Mouse (Mus musculus) right cerebral cortex, adult 18-20 months (tissue): ENCODE data around the gene Psmb7.

ENCODE experiments used
- DNase-seq: peaks from one replicate; pipeline ENCODE4 v3.0.0; 2022; ENCODE audit warnings: mixed read lengths

Psmb7 gene

DNA sequence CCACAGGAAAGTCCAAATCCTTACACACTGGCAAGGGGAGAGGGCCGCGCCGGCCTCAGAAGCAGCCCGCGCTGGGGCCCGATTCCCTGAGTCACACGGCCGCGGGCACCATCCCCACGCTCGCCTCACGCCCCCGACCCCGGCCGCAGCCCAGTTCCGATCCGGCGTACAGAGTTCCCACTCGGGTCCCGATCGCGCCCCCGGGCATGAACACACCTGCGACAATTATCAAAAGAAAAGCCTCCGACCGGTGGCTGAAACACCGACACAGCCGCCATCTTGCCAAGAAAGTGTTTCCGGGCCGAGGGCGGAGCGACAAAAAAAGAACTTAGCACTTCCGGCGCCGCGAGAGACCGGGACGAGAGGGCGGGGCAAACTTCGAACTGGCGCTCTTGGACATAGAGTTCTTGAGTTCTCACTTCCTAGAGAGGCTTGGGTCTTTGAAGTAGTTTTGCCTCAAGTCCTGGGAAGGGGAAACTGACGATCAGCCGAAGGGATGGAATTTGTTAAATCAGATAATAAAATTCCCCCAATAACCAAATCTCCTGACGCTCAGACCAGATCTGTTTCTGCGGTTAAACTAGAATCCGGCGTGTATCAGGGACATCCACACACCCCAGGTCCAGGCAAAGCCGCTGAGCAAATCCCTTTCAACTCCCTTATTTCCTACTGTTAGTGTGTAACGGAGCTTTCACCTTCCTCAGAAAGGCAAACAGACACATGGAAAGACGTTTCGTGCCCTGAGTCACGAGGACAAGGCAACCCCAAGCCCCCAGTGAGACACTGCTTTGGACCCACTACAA, at the start of gene Psmb7:
Gene Psmb7 (minus strand): TSS at position 463 of the 803 bp plus-strand sequence.
- DNase-seq = peak; percentile 91

DNA sequence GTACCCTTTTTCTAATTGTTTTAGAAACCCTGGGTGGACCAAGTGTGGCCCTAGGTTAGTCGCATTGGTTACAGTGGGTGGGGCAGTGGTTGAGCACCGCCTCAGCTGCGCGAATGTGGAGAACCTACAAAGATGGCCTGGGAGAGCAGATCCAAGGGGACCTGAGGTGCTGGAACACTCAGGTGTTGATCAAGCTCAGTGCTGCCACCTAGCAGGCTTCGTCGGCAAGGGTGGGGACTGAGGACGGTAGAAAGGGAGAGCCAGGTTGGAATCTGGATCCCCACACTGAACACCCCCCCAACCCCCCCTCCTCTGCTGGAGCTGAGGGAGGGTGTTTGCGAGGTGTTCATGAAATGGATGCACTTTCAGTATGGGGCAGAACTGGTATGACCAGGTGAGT, 47.7 kb upstream of the Psmb7 start:
- peak; percentile 16 for DNase-seq

DNA sequence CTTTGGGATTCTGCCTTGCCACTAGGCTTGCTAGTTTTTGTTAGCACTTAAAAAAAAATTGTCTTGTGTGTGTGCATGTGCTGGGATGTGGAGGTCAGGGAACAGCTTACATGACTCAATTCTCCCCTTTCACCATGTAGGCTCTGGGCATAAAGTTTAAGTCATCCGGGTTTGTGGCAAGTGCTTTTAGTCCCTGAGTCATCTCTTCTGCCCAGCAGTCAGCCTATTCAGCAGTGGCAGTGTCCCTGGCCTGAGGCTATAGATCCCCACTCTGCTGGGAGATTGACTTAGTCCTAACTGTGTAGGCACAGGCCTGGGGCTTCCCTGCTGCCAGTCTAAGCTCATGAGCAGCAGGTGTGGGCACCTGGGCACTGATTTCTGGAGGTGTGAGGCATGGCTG, 46.0 kb upstream of the Psmb7 start:
- no peak for DNase-seq

DNA sequence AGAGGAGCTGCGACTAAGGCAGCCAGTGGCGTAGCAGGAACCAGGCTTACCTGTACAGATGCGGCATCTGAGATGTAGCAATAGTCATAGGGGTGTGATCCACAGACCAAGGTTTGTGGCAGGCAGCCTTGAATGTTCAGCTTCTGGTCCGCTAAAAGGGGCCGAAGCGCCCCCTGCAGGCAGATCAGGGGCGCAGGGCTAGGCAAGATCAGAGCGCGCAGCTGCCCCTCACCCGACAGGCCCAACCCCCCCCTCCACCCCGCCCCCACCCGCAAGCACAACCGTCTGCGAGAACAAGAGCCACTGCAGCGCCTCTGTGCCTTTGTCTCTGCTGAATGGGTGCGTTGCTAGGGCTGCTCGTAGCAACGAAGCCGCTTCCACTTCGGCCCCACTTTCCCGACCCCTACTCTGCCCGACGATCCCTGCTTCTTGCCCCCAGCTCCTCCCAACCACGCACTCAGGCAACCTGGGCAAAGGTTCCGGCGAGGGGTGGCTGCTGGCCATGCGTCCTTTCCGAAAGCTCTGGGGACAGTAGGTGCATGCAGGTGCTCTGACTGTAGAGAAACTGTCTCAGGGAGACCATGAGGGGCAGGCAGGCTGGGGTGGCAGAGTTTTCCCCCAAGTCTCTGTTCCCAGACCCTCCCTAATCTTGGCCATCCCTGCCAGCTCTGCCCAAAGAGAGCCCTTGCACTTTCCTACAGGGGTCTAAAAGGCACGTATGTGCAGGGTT, 45.1 kb upstream of the Psmb7 start:
- DNase-seq = peak; percentile 23

DNA sequence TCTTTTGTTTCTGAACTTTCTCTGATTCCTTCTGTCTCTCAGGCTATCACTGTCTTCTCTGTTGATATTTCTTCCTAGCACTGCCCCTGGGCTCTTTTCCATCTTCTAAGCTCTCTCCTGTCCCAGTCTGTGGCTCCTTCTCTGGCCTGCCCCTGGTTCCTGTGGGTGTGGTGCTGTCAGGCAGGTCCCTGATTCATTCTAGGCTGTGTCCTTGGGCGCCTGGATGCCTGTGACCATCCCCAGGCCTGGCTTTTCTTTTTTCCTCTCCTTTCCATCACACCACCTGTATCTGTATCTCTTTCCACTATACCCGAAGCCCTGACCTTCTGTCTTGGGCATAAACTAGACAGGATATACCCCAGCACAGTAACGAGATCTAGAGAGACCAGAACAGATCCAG, 41.9 kb upstream of the Psmb7 start:
- no peak for DNase-seq

DNA sequence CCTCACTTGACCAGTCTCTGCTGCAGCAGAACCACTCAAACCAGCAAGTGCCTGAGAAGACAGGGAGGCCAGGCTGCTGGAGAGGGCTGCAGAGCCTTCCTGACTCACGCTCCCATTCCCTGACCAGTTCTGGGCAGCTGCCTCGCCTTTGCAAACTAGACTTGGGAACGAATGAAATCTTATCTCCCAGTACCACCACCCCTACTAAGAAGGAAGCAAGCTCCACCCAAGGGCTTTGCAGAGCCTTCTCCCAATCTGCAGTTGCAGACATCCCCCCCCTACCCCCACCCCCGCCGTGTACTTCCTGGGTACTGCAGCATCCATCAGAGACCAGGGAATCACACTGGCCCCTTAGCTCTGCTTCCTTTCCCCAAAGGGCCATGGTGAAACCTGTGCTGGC, 39.2 kb upstream of the Psmb7 start:
- DNase-seq = no peak

DNA sequence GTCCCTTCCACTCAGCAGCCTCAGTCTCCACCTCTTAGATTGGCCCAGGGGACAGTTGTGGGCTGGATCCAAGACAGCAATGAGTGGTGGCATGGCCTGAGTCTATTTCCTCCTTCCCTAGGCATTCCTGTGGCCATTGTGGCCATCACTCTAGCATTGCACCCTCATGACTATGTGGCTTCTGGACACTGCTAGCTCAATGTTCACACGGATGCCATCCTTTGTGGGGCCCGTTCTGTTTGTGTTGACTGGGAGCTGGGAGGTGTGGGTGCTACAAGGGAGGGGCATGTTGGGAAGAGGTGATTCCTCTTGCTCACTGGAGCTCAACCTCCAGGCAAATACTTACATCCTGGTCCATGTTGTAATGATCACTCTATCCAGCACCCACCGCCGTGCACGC, 38.3 kb upstream of the Psmb7 start:
- no peak for DNase-seq

DNA sequence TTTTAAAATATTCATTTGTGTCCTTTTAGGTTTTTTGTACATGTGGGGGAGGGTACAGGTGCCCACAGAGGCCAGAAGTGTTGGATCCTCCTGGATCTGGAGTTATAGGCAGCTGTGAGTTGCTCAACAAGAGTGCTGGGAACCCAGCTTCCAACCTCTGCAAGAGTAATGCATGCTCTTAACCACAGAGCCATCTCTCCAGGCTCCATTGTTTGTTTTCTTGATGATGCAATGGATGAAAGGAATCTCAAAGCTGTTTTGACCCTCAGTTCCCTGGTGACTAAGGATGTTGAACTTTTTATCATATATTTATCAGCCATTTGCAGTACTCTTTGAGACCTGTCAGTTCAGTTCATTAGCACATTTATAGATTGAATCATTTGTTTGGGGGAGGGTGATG, 35.1 kb upstream of the Psmb7 start:
- no peak for DNase-seq

DNA sequence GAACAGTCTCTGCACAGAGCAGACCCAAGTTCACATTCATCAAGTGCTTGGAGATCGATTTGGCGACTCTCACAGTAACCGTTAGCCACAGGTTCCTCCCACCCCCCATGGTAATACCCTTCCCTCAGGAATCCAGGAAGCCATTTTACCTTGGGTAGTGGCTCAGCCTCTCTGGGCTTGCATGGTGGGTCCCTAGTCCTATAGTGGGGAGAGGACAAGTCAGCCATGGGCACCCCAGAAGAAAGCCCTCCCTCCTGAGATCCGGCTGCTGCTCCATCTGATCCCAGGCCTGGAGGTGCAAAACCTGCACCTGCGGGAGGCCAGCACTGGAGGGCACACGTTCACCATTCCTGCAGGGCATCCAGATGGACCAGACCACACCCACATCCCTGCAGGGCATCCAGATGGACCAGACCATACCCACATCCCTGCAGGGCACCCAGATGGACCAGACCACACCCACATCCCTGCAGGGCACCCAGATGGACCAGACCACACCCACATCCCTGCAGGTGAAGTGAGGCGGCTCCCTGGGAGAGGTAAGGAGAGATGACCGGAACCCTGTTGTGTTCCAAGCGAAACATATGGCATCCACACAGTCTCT, 31.6 kb upstream of the Psmb7 start:
- no peak for DNase-seq

DNA sequence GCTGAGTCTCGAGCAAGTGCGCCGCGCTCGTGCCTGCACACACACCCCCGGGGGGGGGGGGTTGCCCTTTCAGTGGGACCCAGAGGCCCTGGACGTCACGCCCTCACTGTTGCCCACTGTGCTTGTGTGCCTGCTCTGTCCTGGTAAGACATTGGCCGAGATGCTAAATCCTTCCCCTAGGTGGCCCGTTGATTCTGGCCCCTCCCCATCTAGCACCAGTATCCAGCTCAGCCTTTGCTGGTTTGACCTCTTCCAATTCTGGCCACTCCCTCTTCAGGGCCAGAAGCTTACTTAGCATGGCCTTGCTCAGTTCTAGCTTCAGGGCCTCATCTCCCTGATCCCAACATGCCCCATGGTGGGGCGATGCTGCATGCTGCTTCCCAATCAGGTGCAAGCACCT, 28.6 kb upstream of the Psmb7 start:
- no peak for DNase-seq

DNA sequence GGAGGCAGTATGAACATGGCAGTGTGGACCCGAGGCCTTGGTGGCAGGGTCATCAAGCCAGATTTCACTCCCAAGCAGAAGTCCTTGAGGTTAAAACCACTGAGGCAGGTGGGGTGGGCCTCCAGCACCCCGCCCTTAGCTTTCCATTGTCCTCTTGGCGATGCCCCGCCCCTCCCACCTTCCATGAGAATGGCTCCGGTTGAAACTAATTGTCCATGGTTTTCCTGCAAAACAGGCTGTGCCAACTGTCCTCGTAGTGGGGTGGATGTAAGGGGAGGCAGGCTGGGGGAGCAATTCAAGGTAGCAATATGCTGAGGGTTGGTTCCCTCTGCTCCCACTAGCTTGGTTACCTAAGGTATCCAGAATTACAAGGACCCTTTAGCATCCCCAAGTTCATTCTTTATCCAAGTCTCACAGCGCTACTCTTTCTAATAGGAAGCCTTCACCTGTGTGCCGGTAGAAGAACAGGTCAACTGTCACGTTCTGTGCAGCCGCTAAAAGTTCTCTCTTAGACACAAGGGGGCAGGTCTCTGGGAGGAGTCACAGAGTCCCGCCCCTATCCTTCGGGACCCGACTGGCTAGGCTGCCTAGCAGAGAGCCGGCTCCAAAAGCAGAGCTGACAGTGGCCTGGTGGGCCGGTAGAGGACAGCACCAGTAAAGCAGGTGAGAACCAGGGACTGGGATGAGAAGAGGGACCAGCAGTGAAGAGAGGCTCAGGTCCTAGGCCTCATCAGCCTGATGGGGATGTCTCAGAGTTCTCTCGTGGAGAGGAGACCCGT, 25.1 kb upstream of the Psmb7 start:
- no peak for DNase-seq

DNA sequence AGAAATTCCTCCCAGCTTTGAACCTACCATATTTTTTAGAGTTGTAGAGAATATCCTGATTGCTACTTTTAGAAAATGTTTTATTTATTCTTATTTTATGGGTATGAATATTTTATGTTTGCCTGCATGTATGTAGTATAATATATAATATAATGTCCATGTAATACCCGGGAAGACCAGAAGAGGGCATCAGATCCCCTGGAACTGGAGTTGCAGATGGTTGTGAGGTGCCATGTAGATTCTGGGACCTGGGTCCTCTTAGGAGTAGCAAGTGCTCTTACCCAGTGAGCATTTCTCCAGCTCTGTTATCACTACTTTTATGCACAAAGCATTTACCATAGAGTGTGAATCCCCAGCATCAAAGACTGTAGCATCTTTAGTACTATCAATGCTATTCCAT, 17.5 kb upstream of the Psmb7 start:
- no peak for DNase-seq

DNA sequence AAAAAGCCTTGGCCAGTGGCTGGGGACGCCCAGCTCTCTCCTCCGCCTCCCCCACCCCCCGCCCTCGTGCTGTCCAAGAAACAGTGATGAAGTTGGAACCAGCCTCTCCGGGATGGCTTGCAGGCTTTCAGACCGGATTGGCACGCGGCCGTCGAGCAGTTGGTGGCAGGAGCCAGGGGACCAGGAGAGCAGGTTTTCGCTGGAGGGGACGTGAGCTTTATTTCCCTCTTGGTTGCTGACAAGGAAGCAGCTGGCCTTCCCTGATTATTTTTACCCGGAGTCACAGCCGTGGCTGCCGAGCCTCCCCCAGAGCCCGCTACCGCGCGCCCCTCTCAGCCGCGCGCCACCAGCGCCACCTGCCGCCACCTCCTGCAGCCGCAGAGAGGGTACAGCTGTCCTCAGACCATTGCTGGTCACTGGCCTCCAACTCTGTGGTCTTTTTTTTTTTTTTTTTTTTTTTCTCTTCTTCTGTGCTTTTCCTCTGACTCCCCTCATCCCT, 14.5 kb upstream of the Psmb7 start:
- DNase-seq = peak; percentile 68

DNA sequence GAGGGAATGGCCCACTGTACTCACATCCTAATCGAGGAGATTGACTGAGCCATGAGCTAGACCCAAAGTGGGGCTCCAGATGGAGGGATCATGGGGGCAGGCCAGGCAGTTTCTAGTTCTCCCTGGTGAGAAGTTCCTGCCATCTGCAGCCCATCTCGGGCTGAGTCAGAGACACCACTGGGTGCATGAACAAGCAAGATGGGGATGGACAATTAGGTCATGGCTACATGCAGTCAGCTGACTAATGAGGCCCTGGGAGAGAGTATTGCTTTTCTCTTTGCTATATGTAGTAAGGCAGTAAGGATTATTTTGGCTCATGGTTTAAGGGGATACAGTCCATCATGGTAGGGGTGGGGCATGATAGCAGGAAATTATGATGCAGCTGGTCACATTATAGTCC, 9.8 kb upstream of the Psmb7 start:
- DNase-seq = no peak

DNA sequence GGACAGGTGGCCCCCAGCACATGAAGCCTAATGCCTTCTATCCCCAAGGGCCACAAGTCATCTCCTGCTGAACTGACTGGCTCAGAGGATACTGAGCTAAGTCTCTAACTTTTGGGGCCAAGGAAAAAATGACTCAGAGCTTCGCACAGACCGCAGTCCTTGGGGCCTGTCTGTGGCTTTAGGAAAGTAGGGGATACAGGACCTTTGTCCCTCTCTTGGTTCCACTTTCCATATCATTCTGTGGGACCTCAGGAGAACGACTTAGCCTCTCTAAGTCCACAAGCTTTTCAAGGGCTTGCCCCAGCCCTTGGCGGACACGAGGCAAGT, 9.4 kb upstream of the Psmb7 start:
- no peak for DNase-seq

DNA sequence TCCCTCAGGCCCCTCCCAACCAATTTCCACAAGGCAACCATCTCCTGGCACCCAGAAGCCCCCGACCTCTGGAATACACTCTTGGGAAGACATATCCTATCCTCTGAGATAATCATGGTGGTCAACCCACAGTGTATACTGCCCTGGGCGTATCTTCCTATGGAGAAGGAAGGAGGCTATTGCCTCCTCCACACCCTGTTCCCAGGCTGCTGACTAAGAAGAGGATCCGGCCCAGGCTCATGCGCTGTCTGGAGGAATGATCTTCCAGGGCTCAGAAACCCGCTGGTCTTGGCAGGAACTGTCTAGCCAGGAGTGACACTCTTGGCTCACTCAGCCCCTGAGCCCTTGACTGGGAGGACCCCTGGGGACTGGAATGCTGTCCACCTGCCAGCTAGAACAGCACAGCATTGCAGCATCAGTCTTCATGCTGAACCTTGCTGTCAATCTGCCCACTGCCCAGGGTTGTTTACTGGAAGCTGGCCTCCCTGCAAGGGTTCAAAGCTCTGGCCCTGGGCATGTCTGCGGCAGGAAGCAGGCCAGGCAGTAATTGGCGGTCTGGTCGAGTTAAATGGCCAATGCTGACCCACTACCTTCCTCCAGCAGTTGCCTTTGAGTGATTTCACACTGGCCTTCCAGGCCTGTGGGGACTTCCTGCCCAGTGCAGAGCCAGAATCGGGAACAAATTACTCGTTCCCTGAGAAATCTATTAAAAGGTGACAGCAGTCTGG, 8.8 kb upstream of the Psmb7 start:
- DNase-seq = peak; percentile 14

DNA sequence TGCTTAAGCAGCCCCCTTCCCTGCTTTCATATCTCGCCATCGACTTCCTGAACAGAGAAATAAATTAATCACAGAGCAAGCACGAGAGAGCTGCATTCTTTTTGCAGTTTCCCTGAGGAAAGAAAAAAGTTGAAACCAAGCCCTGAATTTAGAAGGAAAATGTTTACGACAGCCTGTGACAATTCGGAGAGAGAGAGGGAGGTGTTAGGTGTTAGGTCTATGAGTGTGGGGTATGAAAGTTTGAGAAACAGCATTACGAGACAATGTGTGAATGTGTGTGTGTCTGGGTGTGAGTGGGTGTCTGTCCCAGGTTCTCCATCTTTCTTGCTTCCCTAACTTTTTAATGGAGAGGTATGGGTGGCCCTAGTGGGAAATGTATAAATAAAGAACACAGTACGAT, 8.2 kb upstream of the Psmb7 start:
- DNase-seq = peak; percentile 22

DNA sequence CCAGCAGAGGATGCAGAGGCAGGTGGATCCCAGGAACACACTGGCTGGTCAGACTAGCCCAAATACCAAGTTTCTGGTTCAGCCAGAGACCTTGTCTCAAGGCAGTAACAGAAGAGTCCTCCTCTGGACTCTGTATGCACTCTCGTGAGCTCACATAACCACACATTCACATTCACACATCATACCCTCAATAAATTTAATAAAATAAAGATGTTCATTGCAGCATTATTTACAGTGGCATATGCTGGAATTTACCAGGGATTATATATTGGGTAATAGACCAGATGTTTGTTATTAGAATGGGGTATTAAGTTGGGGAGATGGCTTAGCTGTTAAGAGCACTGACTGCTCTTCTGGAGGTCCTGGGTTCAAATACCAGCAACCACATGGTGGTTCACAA, 6.5 kb upstream of the Psmb7 start:
- DNase-seq = no peak

DNA sequence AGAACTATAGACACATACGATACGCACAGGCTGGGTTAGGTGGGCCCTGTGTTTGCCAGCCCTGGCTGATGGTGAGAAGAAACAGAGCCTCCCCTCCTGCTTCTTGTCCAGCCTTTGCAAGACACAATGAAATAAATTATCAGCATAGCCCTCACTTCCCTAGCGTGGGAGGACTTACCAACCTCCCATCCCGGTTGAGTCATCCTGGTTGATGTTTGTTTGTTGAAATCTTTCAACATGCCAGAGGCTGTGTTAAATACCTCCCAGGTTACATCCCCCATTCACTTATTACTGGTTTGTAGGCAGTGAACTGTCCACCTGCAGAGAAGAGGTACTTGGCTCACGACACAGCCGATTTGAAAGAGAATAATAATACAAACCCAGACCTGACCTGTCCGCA, 3.8 kb upstream of the Psmb7 start:
- no peak for DNase-seq

DNA sequence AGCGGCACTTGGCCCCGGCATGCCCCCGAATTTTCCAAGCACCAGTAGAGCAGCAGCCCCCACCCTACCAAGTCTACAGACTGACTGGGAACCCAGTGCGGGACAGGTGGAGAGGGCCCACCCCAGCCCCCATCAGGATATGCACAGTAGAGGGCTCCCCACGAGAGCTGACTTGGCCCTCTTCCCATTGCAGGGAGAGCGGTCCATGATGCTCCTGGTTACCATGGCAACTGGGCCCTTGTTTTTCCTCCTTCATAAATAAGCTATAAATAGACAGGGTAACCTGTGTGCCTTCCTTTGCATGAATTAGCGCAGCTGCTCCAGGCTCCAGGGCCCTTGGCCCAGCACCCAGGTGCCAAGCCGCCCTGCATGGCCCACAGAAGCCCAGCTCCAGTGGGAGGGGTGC, 3.3 kb upstream of the Psmb7 start:
- peak; percentile 63 for DNase-seq

DNA sequence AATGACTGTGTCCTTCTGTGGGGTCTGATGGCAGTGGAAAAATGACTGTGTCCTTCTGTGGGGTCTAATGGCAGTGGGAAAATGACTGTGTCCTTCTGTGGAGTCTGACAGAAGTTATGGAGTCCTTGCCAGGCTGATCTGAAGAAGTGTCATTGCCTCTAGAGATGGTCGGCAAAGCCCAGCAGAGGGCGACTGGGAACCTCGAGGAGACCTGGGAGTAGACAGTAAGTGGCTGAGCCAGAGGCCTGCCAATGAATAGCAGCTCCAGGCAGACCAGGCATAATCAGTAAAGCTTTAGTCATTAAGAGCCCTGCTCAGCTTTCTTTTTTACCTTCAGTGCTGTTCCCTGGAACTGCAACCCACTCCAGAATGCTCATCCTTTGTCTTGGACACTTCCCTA, 2.0 kb upstream of the Psmb7 start:
- peak; percentile 78 for DNase-seq

DNA sequence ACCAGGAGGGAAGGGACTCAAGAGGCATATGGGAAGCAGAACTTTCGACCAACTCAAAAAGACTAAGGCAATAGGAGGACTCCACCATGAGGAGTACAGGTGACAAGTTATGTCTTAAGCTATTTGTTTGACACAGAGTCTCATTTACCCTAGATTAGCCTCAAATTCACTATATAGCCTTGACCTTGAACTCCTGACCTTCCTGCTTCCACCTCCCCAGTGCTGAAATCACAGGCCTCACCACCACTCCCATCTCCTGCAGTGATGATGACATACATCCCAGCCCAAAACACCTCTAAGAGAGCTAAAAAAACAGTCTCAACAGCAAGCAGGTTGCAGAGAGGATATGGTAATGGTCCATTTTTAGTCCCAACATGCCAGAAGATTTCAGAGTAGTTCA, 2.1 kb downstream of the Psmb7 start:
- no peak for DNase-seq
